ENCODE assay signal across 10 mouse cellular contexts in genomic region chr3:8736239-8736953, GRCm38 (mm10).
DNase-seq lines count a peak whose midpoint lies in the region; ATAC-seq lines count a peak whose summit lies in the region.
"Had no signal": no experiment of that assay in that cellular context is flagged by ENCODE, and none has a peak within 500 bp of the region (broad histone marks: within the 10 kb centered on the region; RNA-seq: fewer than 3 reads in every experiment).

No protein-coding gene starts in this region.

- no peak overlapping the region for H3K9ac ChIP-seq in forebrain, embryonic 15.5 days (replicated peaks)
- H3K9ac ChIP-seq in neural tube, embryonic 13.5 days = 0 out of 2 replicates have a peak overlapping the region, but pooled peaks have one; percentile 14

- no peak overlapping the region for H3K4me3 ChIP-seq in forebrain, embryonic 15.5 days
- no peak overlapping the region for H3K4me3 ChIP-seq in limb, embryonic 10.5 days
- no peak overlapping the region for H3K4me3 ChIP-seq in neural tube, embryonic 13.5 days

- WGBS in forebrain, embryonic 15.5 days = 18% methylated on average over 10 of the region's 10 CpGs
- WGBS in limb, embryonic 10.5 days = 7% methylated on average over 10 of the region's 10 CpGs
- 12% methylated on average over 10 of the region's 10 CpGs for WGBS in neural tube, embryonic 13.5 days

- intact Hi-C loops in heart, postnatal 36 days (cut with DNase I) = no loop called here
- intact Hi-C loops in left cerebral cortex, postnatal 36 days (cut with DNase I) = no loop called here

- no peaks in the 10 kb centered on the region for H3K27me3 ChIP-seq in forebrain, embryonic 15.5 days
- H3K27me3 ChIP-seq in limb, embryonic 10.5 days (ENCODE audit: low read depth, poor library complexity, severe bottlenecking) = no peaks in the 10 kb centered on the region
- H3K27me3 ChIP-seq in neural tube, embryonic 13.5 days = no peaks in the 10 kb centered on the region
- H3K27me3 ChIP-seq: CH12.LX had no signal

- H3K4me2 ChIP-seq in forebrain, embryonic 15.5 days (replicated peaks) = no peak overlapping the region
- peak overlapping the region; percentile 2; the same call in 1 of the 2 replicates for H3K4me2 ChIP-seq in neural tube, embryonic 13.5 days

- H3K27ac ChIP-seq in forebrain, embryonic 15.5 days (replicated peaks) = no peak overlapping the region
- H3K27ac ChIP-seq in limb, embryonic 10.5 days = peak overlapping the region; percentile 37
- peak overlapping the region; percentile 57 for H3K27ac ChIP-seq in neural tube, embryonic 13.5 days (replicated peaks)

- no peaks in the 10 kb centered on the region for H3K9me3 ChIP-seq in forebrain, embryonic 15.5 days
- no peaks in the 10 kb centered on the region for H3K9me3 ChIP-seq in limb, embryonic 10.5 days (replicated peaks)
- no peaks in the 10 kb centered on the region for H3K9me3 ChIP-seq in neural tube, embryonic 13.5 days

- H3K36me3 ChIP-seq in forebrain, embryonic 15.5 days = no peaks in the 10 kb centered on the region
- H3K36me3 ChIP-seq in limb, embryonic 10.5 days = no peaks in the 10 kb centered on the region
- no peaks in the 10 kb centered on the region for H3K36me3 ChIP-seq in neural tube, embryonic 13.5 days

- peaks cover 9% of the 10 kb centered on the region for H3K4me1 ChIP-seq in forebrain, embryonic 15.5 days
- H3K4me1 ChIP-seq in limb, embryonic 10.5 days = peaks cover 24% of the 10 kb centered on the region
- H3K4me1 ChIP-seq in neural tube, embryonic 13.5 days (replicated peaks) = peaks cover 11% of the 10 kb centered on the region

- peak; percentile 17 to 19 for DNase-seq in heart, adult 9 months (ENCODE audit: low spot score in 2 of 2)
- no peak for DNase-seq in heart, postnatal 36 days
- peak; percentile 44 for DNase-seq in limb, embryonic 10.5 days (ENCODE audit: low spot score)
- DNase-seq in left cerebral cortex, postnatal 36 days (ENCODE audit: low spot score in 2 of 2) = no peak
- DNase-seq in layer of hippocampus, adult 11-12 months (ENCODE audit: low spot score) = no peak
- DNase-seq in kidney, adult 18-20 months = no peak
- DNase-seq: adrenal gland, postnatal 10 days had no signal

- ATAC-seq in forebrain, embryonic 15.5 days (replicated peaks) = peak; percentile 60
- ATAC-seq in neural tube, embryonic 13.5 days (ENCODE audit: low read depth) = peak; percentile 78

Comparison
In these comparisons a context has a peak if more than half of its experiments do, and no peak if none do; other contexts are left out.
1. DNase-seq: peak in heart, adult 9 months (2 of 2) and limb, embryonic 10.5 days (single experiment); none in heart, postnatal 36 days (0 of 2), left cerebral cortex, postnatal 36 days (0 of 2), layer of hippocampus, adult 11-12 months (single experiment) and kidney, adult 18-20 months (single experiment).